Mouse (Mus musculus): ENCODE results near the gene Aldh3a2.
"Not testable (repeated sequence)": the region's sequence is repeated elsewhere in the genome, so short reads cannot be mapped to it uniquely, and the experiment has no call there.

Gene Aldh3a2

DNA sequence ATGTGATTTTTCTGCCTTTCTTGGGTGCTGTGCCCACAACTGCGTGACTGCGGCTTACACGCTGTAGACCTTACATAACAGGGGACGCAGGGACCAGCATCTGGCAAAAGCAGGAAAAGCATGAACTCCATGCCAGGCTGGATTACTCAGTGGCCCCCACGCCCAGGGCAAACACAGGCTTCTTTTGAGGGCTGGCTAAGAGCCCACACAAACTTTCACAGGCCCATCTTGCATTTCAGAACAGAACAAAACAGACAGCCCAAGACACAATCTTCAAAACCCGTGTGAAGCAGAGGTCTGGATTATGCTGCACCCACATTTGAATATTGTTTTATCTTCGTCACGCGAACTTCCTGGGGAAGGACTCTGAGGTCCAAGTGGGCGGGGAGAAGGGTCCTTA is 58.9 kb downstream of the Aldh3a2 start:
- DNase-seq: no peak

DNA sequence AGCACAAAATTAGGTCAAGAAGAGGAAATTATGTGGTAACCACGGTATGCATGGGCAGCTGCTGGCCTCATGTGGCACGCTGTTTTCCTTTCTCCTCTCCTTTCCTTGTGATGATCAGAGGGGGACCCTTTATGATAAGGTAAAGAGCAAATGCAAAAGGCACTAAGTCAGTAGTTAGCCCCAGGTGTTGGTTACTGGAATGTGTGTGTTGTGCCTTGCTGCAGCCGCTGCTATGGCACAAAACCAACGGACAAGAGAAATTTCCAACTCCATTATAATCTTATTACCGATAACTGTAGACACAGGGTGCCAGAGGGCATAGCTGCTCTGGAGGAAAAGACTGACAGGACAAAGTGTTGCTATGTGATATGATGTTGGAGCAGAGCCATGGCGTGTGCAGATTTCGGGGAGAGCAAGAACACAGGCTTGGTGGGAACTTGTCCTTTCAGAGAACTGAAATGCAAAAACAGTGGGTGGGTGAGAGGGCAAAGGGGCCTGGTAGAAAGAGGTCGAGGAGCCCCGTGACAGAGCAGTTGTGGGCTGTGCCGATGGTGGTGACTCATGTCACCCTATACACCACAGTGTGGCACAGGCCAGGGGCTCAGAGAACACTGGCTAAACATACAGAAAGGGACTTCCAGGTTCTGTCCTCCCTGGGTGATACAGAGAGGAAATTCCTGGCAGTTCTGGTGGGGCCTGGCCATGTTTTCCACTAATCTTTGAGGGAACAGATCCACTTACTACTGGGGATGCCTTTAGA is 59.6 kb downstream of the Aldh3a2 start, which contains the start of gene Aldh3a1:
TSS of gene Aldh3a1 (plus strand) at position 51 of the 760 bp plus-strand sequence.
- DNase-seq: no peak

DNA sequence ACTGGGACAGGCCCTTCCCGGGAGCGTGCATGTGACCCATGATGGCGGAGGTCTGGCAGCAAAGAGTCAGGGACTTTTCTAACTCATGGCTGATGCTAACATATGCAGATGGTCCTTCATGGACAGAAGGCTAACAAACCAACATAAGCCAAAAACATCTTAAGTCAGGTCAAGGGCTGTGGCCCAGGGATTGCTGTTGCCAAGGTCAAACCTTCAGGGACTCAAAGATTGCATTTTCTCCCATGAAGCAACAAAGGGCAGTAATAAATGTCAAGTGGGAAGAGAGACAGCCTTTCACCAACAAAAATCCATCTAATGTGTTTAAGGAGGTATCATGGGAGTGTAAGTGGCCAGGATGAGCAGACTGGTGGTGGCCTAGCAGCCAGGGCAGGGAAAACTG is 61.1 kb downstream of the Aldh3a2 start:
- DNase-seq: no peak

DNA sequence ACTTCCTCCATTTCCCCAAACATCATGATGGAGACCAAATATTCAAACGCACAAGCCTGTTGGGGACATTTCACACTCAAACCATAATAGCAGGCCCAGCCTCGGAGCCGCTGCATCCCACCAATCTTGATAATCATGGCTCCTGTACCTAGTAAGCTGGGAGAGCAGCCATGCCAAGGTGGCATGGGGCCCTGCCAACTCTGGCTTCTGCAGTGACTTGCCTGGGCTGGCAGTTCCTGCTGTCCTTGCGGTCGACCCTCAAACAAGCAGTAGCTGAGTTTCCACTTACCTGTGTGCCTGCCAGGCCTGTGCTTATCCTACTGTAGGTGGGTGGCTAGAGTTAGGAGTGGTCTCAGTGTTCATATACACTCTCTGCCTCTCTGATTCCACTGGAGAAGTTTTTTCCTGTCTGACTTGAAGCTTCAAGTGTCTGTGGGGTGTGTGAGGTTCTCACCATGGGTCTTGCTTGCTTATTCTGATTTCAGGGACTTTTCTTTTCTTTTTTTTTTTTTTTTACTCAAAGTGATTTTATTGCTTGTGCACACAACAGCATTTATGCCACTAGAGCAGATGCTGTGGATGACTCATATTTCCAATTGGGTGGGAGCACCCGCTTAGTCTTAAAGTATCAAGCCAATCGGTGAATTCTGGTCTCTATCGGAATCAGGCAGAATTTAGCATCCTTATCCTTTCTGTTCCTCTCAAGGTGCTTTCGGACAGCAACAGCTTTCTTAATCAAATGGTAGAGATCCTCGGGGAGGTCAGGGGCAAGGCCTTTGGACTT is 61.9 kb downstream of the Aldh3a2 start:
- peak; percentile 73 to 79 for DNase-seq

DNA sequence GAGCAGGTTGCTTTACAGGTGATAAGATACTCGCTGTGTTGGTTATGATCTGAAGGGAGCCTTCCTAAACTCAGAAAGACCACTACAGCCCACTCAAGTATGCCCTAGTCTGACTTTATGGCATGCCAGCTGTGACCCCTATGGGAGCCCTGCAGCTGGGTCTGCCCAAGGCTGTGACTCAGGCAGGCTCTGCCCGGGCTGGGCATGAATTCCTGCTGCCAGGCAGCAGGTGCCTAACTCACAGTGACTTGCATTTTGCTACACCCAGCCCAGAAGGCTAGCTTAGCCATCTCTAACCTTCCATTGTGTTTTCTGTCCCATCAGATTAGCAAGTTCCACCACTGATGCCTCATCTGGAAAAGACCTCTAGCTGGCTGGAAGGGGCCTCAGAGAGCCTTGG is 64.5 kb downstream of the Aldh3a2 start:
- no peak for DNase-seq

DNA sequence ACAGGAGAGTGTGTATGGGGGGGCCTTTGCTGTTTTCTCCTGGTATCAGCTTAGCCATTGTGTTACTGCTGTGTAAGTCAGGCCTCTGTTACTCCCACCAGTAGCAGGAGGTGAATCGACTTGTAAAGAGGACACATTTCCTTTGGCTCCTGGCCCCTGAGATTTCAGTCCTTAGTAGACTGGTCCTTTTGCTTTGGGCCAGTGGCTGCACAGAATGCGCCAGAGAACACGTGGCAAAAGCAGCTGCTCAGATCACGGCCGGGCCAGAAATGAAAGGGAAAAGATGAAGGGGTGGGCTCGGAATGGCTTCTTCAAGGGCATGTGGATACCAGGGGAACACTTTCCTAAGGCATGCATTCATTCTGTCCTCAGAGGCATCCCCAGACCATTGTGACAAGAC is 65.1 kb downstream of the Aldh3a2 start:
- peak; percentile 45 to 50 for DNase-seq

DNA sequence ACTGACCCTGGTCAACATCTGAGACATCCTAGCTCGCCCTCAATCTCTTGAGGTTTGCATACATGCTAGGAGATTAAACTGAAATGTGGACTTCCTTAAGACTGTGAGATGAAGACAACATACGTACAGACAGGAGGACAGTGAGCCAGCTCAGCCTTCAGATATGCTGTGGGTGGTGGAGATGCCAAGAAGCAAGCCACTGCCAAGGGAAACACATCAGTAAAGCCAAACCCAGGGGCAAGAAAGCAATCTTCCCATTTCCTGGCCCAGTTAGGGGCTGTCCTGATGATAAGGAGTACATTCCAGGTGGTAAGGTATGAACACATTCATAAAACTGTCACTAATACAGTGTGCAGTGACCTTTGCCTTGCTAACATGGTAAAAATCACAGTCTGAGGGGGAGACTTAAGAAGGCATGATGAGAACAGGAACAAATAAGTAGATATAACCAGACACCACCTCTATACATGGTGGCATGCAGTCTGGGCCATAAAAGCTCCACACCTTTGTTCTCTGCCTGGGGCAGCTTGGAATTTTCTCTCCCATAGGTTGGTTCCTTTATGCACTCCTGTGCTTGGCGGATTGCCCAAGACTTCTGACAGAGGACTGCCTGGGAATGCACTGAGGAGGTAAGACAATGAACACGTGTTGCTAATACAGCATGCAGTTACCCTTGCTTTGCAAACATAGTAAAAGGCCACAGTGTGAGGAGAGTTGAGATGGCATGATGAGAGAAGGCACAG is 67.5 kb downstream of the Aldh3a2 start:
- no peak for DNase-seq

DNA sequence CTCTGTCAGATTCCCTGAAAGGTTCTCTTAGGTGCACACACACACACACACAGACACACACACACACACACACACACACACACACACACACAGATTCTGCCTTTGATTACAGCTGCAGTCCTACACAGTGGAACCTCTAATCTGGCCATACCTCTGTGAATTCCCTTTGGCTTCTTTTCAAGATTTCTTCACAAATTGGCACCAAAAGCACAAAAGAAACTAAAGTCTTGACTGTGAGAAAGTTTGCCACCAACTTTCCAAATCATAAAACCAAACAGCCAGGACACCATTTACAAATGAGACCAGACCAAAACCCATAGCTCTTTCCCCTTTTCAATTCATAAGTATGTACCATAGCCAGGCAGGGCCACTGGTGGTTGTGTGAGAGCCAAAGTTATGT is 69.3 kb downstream of the Aldh3a2 start:
- no peak for DNase-seq

DNA sequence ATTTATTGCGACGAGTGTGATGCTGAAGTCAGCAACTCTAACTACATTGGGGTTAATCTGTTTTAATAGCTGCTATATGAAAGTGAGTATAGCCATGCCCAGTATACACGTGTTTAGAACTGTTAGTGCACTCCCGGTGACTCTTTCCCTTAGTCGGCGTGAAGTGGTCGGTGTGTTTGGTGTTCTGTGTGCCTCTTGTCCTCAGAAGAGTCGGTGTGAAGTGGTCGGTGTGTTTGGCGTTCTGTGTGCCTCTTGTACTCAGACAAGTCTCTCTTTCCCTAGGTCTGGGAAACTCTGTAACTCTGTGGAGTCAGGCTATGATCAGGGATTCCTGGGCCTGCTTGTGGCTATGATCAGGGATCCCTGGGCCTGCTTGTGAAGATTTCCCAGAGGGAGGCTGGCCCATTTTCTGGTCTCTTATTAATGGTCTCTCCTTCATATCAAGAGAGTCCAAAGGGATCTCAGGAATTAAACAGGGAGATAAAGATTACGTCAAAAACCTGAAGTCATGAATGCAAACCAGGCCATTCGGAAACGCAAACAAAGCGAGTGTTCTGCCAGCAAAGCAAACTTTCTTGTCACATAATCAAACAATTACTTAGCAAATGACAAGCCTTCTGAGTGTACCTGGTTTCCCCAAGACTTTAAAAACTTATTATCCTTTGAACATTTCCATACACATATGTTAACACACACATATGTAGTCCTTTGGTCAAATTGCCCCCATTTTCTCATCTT is 70.5 kb downstream of the Aldh3a2 start:
- no peak for DNase-seq

DNA sequence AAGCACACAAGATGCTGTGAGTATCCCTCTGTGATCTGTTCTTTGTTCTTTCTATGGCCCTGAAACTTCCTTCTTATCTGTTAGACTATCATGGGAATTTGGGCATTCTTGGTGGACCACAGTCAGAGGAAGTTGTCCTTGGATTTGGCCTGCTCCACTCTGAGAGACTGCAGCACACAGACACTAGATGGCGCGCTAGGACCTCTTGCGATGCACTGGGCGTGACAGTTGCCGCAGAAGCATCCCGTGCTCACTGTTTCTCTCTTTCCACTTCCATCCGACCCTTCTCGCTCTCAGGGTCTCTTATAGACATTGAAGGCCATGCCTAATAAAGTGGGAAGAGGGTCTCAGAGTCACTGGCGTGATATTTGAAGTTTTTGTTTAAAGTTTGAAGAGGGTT is 73.9 kb downstream of the Aldh3a2 start:
- DNase-seq: peak; percentile 94 to 96

DNA sequence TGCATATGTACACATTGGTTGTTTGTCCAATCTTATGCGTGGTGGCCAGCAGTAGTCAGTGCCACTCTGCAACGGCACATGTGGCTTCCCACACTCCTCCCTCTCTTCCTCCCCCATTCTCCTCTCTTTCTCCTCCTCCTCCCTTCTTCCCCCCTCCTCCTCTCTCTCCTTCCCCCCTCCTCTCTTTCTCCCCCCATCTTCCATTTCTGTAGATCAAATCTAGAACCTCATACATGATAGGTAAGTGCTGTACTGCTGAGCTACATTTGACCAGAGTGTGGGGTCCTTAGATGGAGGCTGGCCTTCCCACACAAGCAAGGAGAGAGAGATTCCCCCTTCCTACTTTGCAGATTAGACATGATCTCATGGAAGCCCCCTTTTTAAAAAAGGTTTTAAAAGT is 74.5 kb downstream of the Aldh3a2 start:
- no peak for DNase-seq

DNA sequence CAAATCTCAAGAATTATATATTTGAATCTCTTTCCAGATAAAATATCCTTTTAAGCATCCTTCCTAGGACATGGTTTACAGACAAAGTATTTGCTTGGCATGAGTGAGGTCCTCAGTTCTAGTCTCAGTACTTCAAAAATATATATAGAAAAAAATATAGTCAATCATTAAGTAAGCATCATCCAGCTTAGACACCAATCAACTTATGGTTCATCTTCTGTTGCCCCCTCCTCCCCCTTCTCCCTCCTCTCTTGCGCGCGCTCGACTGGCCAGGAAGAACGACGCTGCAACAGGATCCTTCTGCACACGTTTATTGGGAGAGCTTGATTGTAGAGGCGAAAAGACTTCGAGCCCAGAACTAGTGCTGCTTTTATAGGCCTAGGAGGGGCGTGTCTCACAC is 75.1 kb downstream of the Aldh3a2 start:
- not testable (repeated sequence) for DNase-seq

DNA sequence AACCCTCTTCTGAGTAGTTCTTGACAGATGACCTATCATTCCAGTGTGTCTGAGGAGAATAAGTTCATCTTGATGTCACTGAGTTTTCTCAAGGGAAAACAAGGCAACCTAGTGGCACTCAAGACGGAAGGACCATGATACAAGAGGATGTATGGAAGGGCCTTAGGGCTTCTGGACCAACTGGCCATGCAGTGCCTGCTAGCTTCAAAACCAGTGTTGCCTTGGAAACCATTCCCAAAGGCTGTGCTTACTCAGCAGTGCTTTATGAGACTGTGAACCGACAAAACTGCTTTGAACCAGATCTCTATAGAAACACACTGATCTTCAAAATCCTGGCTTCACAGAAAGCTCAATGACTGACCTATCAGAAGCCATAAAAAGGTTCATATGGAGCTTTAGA is 76.5 kb downstream of the Aldh3a2 start:
- no peak for DNase-seq

DNA sequence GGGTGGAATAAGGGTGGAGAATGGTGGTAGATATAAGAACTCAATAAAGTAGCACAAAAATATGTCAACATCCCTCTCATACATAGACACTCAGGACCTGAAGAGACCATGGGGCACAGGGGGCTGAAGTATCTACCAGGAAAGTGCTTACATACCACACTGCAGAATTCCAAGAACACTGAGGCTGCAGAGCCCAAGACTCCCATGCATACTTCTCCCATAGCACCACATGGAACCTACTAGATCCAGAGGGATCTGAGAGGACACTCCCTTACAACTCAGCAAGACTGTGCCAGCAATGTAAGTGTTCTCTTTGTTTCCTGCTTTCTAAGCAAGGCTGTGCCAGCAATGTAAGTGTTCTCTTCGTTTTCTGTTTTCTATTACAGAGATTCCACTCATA is 83.4 kb downstream of the Aldh3a2 start:
- DNase-seq: no peak

DNA sequence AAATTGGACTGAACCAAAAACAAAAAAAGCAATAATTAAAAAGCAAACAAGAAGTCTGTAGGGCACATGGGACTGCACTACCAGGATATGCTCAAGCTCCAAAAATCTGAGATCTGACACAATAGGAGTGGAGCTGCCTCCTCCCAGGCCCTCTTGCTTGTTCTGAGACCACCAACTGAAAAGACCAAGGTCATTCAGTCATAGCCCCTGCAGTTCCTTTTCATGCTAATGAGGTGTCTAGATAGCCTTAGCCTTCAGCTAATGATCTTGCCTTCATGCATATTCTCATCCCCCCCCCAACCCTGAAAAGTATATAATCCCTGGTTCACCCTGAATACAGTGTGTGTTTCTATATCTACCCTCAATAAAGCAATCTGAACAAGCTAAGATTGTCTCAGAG is 85.6 kb downstream of the Aldh3a2 start:
- no peak for DNase-seq

DNA sequence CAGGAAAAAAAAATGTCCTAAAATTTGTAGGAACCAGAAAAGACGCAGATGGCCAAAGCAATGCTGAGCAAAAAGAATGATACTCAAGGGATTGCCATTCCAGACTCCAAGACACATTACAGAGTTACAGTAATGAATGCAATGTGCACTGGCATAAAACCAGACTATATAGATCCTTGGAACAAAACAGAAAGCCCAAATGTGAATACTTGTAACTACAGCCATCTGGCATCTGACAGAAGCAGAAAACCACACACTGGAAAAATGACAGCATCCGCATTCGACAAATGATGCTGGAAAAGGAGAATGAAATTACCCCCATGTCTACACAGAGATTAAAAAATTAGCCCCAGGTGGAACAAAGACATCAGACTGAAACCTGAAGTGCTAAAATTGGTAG is 86.9 kb downstream of the Aldh3a2 start:
- DNase-seq: no peak

DNA sequence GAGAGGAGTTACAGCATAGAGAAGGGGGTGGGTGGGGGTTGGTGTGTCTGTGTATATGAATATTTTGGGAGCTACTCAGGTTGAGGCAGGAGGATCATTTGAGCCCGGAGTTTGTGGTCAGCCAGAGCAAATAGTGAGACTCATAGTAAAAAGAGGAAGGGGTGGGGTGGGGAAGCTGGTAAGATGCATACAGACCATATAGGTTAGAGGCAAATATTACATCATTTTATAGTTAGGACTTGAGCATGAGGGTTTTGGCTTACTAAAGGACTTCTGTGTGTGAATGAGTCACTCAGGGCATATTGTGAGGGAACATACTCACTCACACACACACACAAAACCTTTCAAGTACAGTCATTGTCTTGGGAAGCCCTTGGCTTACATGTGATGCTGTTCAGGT is 90.9 kb downstream of the Aldh3a2 start:
- no peak for DNase-seq

DNA sequence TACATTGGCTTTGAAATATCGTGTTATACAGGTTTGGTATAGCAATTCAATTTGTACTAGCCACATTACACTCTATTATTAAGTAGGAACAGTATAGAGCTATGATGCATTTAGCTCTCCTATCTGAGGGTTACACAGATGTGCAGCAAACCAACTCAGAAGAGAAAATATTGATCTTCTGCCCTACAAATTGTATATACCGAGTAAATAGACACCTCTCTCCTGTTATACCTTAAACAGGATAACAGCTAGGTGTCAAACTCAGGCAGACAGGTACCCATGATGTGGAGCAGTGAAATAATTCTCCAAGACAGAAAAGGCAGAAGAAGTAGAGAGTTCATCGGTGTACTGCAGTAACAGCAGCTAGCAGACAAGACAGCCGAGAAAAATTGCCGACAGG is 91.5 kb downstream of the Aldh3a2 start:
- DNase-seq: no peak

DNA sequence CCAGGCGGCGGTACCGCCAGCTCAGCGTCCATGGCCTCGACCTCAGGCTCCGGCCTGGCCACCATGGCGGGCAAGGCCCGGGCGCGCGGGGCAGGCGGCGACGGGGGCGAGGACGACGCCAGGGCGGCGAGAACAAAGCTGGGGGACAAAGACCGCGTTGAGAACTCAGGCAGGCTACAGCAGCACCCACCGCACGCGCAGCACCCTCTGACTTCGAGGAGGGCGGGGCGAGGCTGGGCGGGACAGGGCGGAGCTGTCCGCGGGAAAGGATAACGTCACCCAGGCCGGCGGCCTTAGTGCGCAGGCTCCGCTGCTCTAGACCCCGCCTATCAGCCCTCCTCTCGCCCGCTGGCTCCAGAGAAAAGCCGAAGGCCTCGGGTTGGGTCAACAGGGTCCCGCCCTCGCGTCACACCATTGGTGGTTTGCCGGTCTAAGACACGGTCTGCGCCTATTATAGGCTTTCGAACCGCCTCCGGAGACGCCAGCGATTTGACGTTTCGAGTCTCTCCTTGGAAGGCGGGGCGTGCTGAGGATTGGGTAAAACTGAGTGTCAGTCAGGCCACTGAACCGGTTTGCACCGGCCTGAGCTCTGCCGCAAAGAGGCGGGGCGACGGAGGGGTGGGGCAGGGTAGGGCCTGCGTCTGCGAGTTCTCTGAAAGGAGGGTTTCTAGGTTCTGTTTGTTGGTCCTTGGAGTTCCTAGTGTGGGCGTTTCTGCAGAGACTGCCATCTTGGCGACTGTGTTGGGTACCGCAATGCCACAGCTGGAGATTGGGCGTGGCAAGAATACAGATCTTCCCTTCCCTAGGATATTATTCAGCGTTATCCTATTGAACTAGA is 92.2 kb downstream of the Aldh3a2 start, which contains the start of gene Usp22:
TSS of gene Usp22 (minus strand) at position 235 of the 838 bp plus-strand sequence.
- DNase-seq: peak; percentile 99

DNA sequence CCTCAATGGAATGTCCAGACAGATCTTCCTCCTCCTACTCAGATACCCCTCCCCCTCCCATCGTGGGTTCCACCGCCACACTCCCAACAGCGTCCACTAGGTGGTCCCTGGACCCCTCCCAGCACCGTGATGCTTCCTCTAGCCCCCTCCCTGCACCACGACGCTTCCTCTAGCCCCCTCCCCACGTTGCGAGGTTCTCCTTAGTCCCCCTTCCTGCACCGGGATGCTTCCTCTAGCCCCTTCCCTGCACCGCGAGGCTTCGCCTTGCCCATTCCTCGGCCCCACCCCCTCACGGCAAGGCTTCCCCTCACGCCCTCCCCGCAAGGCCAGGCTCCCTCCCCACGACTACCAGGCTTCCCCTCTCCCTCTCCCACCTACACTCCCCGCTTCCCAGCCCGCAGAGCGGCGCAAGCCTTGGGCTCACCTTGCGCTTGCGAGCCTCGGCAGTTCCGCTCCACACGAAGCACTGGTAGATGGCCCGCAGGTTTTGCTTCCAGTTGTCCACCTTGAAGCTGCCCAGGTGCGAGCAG is 92.9 kb downstream of the Aldh3a2 start:
- DNase-seq: peak; percentile 85 to 90

DNA sequence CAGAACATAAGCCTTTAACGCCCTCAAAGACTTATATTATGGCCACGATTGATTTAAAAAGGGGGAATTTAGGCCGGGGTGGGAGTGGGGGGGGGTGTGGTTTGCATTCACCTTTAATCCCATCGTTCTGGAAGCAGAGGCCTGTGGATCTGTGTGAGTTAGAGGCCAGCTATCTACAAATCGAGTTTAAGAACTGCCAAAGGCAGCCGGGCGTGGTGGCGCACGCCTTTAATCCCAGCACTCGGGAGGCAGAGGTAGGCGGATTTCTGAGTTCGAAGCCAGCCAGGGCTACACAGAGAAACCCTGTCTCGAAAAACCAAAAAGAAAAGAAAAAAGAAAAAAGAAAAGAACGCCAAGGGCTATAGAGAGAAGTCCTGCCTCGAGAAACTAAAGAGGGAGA is 93.8 kb downstream of the Aldh3a2 start:
- peak; percentile 45 for DNase-seq

Data from cerebellum, postnatal 10 days (tissue).